Mouse (Mus musculus) kidney, postnatal 0 days (tissue): ENCODE measurements around the gene Tshz2. TPM values are rescaled to one million over a fixed set of nuclear protein-coding genes. Genes with fewer than 3 reads are reported as not detected.

ENCODE experiments used
- ATAC-seq: fragments of 200-750 bp; cut with Nextera tagmentation; replicated peaks from 2 replicates; pipeline ENCODE4 v1.8.0; 2017; ENCODE audit warnings: low read depth, moderate number of reproducible peaks, moderate TSS enrichment, moderate library complexity; ENCODE audit not compliant: low FRiP score
- DNase-seq: peaks from one replicate; pipeline ENCODE4 v3.0.0-alpha.2; 2016; ENCODE audit warnings: low spot score
- H3K27ac ChIP-seq: fragments of 300-500 bp; sonication (generic); 2 replicates; pipeline ENCODE4 v1.5.1; 2014; ENCODE audit warnings: mild to moderate bottlenecking
- H3K27me3 ChIP-seq: fragments of 300-500 bp; sonication (generic); 2 replicates; pipeline ENCODE4 v1.6.1; 2014; ENCODE audit warnings: low read length, mixed read lengths; ENCODE audit not compliant: insufficient read depth
- H3K36me3 ChIP-seq: fragments of 300-500 bp; sonication (generic); 2 replicates; pipeline ENCODE4 v1.6.1; 2014; ENCODE audit warnings: low read length, mixed read lengths; ENCODE audit not compliant: insufficient read depth
- H3K4me1 ChIP-seq: fragments of 300-500 bp; sonication (generic); replicated peaks from 2 replicates; pipeline ENCODE4 v1.6.1; 2014; ENCODE audit warnings: antibody characterized with exemption, low read length, mixed read lengths; ENCODE audit not compliant: insufficient read depth
- H3K4me2 ChIP-seq: fragments of 300-500 bp; sonication (generic); 2 replicates; pipeline ENCODE4 v1.6.1; 2014; ENCODE audit warnings: mild to moderate bottlenecking, low read length, moderate library complexity, mixed read lengths
- H3K4me3 ChIP-seq: fragments of 300-500 bp; sonication (generic); replicated peaks from 2 replicates; pipeline ENCODE4 v1.5.1; 2014; ENCODE audit warnings: low read depth, low read length
- H3K9ac ChIP-seq: fragments of 300-500 bp; sonication (generic); 2 replicates; pipeline ENCODE4 v1.6.1; 2014; ENCODE audit warnings: low read depth, low read length
- H3K9me3 ChIP-seq: fragments of 300-500 bp; sonication (generic); replicated peaks from 2 replicates; pipeline ENCODE4 v1.6.1; 2016; ENCODE audit warnings: low read length, inconsistent platforms, mixed read lengths
- CTCF ChIP-seq: IDR thresholded peaks from 2 replicates; pipeline ENCODE4 v1.5.1; 2016; ENCODE audit warnings: antibody characterized with exemption, low read depth, mild to moderate bottlenecking, moderate library complexity
- WGBS: fragments of 180-500 bp; shearing (Covaris S2); extraction: QIAGEN DNeasy Blood & Tissue Kit; methylation state at CpG from one replicate; pipeline ENCODE4 v1.1.7; 2014; 5-methylcytosine and 5-hydroxymethylcytosine counted together
- polyA plus RNA-seq: library from polyadenylated mRNA; unstranded; fragments of >200 nt; fragmentation: Nextera tagmentation; extraction: Ambion mirVana; gene quantifications from 2 replicates; pipeline ENCODE4 v1.2.1, GENCODE M21; 2015

Tshz2 gene
- polyA plus RNA-seq, 1 experiment from 2014 or later, result 9.8 TPM

GRCm38 (mm10) chr2:169663792-169664191, 31.0 kb downstream of the Tshz2 start:
- Histone ChIP-seq H3K4me2 (no peak overlapping the region), H3K4me1 (peaks cover 11% of the 10 kb centered on the region), H3K4me3 (no peak overlapping the region), H3K27me3 (no peaks in the 10 kb centered on the region), H3K9me3 (no peaks in the 10 kb centered on the region), H3K9ac (no peak overlapping the region), H3K27ac (peak overlapping the region; percentile 60; the same call in 1 of the 2 replicates), H3K36me3 (no peaks in the 10 kb centered on the region)
- no peak for TF ChIP-seq CTCF
- ATAC-seq (no peak), DNase-seq (no peak)
- 15% methylated on average over 8 of the region's 8 CpGs for WGBS

- ATAC-seq, result no peak
- Histone ChIP-seq H3K4me2 (no peak overlapping the region), H3K27ac (no peak overlapping the region), H3K4me1 (peaks cover 5% of the 10 kb centered on the region), H3K27me3 (no peaks in the 10 kb centered on the region), H3K36me3 (no peaks in the 10 kb centered on the region), H3K9ac (no peak overlapping the region), H3K4me3 (no peak overlapping the region), H3K9me3 (no peaks in the 10 kb centered on the region)
- no peak for DNase-seq
- WGBS, result 81% methylated on average over 7 of the region's 7 CpGs
- no peak for TF ChIP-seq CTCF
Observed at GRCm38 (mm10) chr2:169671264-169671663, 38.5 kb downstream of the Tshz2 start.

GRCm38 (mm10) chr2:169673786-169674185, 41.0 kb downstream of the Tshz2 start:
- Histone ChIP-seq H3K27me3 (no peaks in the 10 kb centered on the region), H3K9ac (no peak overlapping the region), H3K36me3 (no peaks in the 10 kb centered on the region), H3K4me1 (no peaks in the 10 kb centered on the region; the same call in 1 of the 2 replicates), H3K9me3 (no peaks in the 10 kb centered on the region), H3K27ac (no peak overlapping the region), H3K4me2 (no peak overlapping the region), H3K4me3 (no peak overlapping the region)
- WGBS, result 60% methylated on average over 6 of the region's 6 CpGs
- DNase-seq (no peak), ATAC-seq (no peak)
- peak; percentile 30; the same call in 1 of the 2 replicates for TF ChIP-seq CTCF

- WGBS, result 61% methylated on average over 5 of the region's 5 CpGs
- peak; percentile 57 for DNase-seq
- Histone ChIP-seq H3K4me2 (no peak overlapping the region), H3K4me3 (no peak overlapping the region), H3K36me3 (no peaks in the 10 kb centered on the region), H3K4me1 (no peaks in the 10 kb centered on the region; the same call in 1 of the 2 replicates), H3K27ac (no peak overlapping the region), H3K9ac (no peak overlapping the region), H3K9me3 (no peaks in the 10 kb centered on the region), H3K27me3 (no peaks in the 10 kb centered on the region)
- ATAC-seq, result no peak
- TF ChIP-seq CTCF, result no peak
Observed at GRCm38 (mm10) chr2:169674209-169674608, 41.4 kb downstream of the Tshz2 start.

GRCm38 (mm10) chr2:169679264-169679663, 46.5 kb downstream of the Tshz2 start:
- Histone ChIP-seq H3K27me3 (no peaks in the 10 kb centered on the region), H3K27ac (no peak overlapping the region), H3K9ac (no peak overlapping the region), H3K4me1 (no peaks in the 10 kb centered on the region; the same call in 1 of the 2 replicates), H3K4me2 (no peak overlapping the region), H3K9me3 (no peaks in the 10 kb centered on the region), H3K4me3 (no peak overlapping the region), H3K36me3 (no peaks in the 10 kb centered on the region)
- ATAC-seq (no peak), DNase-seq (no peak)
- no peak for TF ChIP-seq CTCF
- 41% methylated on average over 7 of the region's 7 CpGs for WGBS

- DNase-seq, result no peak
- WGBS, result 50% methylated on average over 5 of the region's 5 CpGs
- no peak for TF ChIP-seq CTCF
- no peak overlapping the region for H3K9ac ChIP-seq
- H3K27ac ChIP-seq, result no peak overlapping the region
- H3K36me3 ChIP-seq, result no peaks in the 10 kb centered on the region
- H3K9me3 ChIP-seq, result no peaks in the 10 kb centered on the region
- H3K4me2 ChIP-seq, result no peak overlapping the region
- H3K27me3 ChIP-seq, result no peaks in the 10 kb centered on the region
- ATAC-seq, result no peak
- H3K4me1 ChIP-seq, result peaks cover 6% of the 10 kb centered on the region
- no peak overlapping the region for H3K4me3 ChIP-seq
Observed at GRCm38 (mm10) chr2:169679951-169680350, 47.1 kb downstream of the Tshz2 start.

GRCm38 (mm10) chr2:169685260-169685659, 52.4 kb downstream of the Tshz2 start:
- Histone ChIP-seq H3K9ac (no peak overlapping the region), H3K4me2 (0 out of 2 replicates have a peak overlapping the region, but pooled peaks have one; percentile 2), H3K27ac (no peak overlapping the region), H3K36me3 (no peaks in the 10 kb centered on the region), H3K4me3 (no peak overlapping the region), H3K27me3 (no peaks in the 10 kb centered on the region), H3K4me1 (peaks cover 9% of the 10 kb centered on the region), H3K9me3 (no peaks in the 10 kb centered on the region)
- no peak for ATAC-seq
- DNase-seq, result peak; percentile 44
- 31% methylated on average over 5 of the region's 5 CpGs for WGBS
- TF ChIP-seq CTCF, result peak; percentile 51; the same call in 1 of the 2 replicates
